Mouse (Mus musculus) myocyte (in vitro differentiated cells): ENCODE measurements around the gene Auts2.

Experiments used
- E2F4 ChIP-seq: IDR thresholded peaks from one replicate; pipeline ENCODE4 v1.6.1; 2011; ENCODE audit warnings: mild to moderate bottlenecking, control low read depth, moderate library complexity; ENCODE audit not compliant: insufficient read depth
- POLR2A ChIP-seq: IDR thresholded peaks from one replicate; pipeline ENCODE4 v1.6.1; 2011; ENCODE audit warnings: low read depth, mild to moderate bottlenecking, control low read depth, moderate library complexity; ENCODE audit not compliant: insufficient read length
- POLR2AphosphoS2 ChIP-seq: IDR thresholded peaks from one replicate; pipeline ENCODE4 v1.6.1; 2011; ENCODE audit warnings: low read depth, control low read depth; ENCODE audit not compliant: insufficient read length

GRCm38 (mm10) chr5:131658822-131659515 is 884.2 kb downstream of the Auts2 start:
- no peak for TF ChIP-seq POLR2A
- no peak for TF ChIP-seq POLR2AphosphoS2
- no peak for TF ChIP-seq E2F4
